Mouse (Mus musculus): ENCODE data around the gene Pramel1. TPM values are rescaled to one million over a fixed set of nuclear protein-coding genes. Genes with fewer than 3 reads are reported as not detected.
"Not testable (repeated sequence)": the region's sequence is repeated elsewhere in the genome, so short reads cannot be mapped to it uniquely, and the experiment has no call there.

Gene Pramel1
- polyA plus RNA-seq (2014; fragmentation: Nextera tagmentation; extraction: Ambion mirVana) = not detected in 2 replicates

DNA sequence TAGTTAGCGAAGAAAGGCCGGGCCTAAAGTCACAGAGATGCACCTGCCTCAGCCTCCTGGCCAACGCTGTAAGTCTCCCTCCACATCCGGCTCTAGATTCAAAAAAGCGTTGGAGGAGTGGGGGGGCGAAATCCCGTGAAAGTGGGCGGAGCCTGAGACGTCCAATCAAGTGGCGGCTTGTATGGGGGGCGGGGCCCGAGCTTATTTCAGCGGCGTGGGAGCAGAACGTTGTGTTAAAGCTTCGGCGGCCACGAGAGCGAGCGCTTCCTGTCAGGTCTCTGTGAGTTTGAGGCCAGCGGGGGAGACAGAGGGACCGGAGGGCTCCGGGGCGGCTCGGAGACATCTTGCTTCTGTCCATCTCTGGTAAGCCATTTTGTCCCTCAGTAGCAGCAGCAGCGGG is at the start of gene Pramel1:
Pramel1 (plus strand) TSS at position 248 of the 400 bp plus-strand sequence.
- no peak within 1 kb of the TSS for H3K27ac ChIP-seq (replicated peaks; ENCODE audit: low read depth, low read length)
- 76% methylated on average over 26 of the region's 26 CpGs for WGBS

DNA sequence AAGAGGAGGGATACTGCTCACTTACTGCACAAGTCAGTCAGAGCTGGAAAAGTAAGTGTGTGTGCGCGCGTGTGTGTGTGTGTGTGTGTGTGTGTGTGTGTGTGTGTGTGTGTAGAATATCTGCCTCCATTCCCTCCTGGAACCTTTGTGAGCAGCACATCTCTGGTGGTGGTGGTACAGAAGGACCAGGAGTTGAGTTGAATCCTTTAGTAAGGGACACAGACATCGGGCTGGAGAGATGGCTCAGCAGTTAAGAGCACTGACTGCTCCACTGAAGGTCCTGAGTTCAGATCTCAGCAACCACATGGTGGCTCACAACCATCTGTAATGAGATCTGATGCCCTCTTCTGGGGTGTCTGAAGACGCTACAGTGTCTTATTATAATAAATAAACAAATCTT is 48.7 kb upstream of the Pramel1 start:
- H3K4me3 ChIP-seq (ENCODE audit: low read depth, low read length); DNase-seq (ENCODE audit: low spot score); H3K27ac ChIP-seq (replicated peaks; ENCODE audit: low read depth, low read length); H3K9ac ChIP-seq (ENCODE audit: low read depth, low read length); H3K9me3 ChIP-seq (ENCODE audit: control insufficient read depth, low read length); H3K4me1 ChIP-seq (ENCODE audit: control insufficient read depth, insufficient read depth, low read length); ATAC-seq (ENCODE audit: low read depth); H3K36me3 ChIP-seq (ENCODE audit: control insufficient read depth, insufficient read depth, low read length); H3K4me2 ChIP-seq (ENCODE audit: low read depth, low read length): not testable (repeated sequence)
- peaks cover 32% of the 10 kb centered on the region for H3K27me3 ChIP-seq (replicated peaks; ENCODE audit: control insufficient read depth, insufficient read depth, low read length)
- WGBS = 85% methylated on average over 5 of the region's 5 CpGs

More for the DNA sequence above, at the start of gene Pramel1:
- Histone ChIP-seq H3K9me3 (ENCODE audit: control insufficient read depth, low read length) (peaks cover 5% of the 10 kb centered on the region; the same call in 1 of the 2 replicates), H3K4me3 (ENCODE audit: low read depth, low read length) (no peak within 1 kb of the TSS), H3K4me1 (ENCODE audit: control insufficient read depth, insufficient read depth, low read length) (no peaks in the 10 kb centered on the region), H3K9ac (ENCODE audit: low read depth, low read length) (no peak within 1 kb of the TSS), H3K36me3 (ENCODE audit: control insufficient read depth, insufficient read depth, low read length) (no peaks in the 10 kb centered on the region), H3K4me2 (ENCODE audit: low read depth, low read length) (no peak within 1 kb of the TSS), H3K27me3 (replicated peaks; ENCODE audit: control insufficient read depth, insufficient read depth, low read length) (no peaks in the 10 kb centered on the region)
- DNase-seq (ENCODE audit: low spot score) (no peak), ATAC-seq (ENCODE audit: low read depth) (no peak)

DNA sequence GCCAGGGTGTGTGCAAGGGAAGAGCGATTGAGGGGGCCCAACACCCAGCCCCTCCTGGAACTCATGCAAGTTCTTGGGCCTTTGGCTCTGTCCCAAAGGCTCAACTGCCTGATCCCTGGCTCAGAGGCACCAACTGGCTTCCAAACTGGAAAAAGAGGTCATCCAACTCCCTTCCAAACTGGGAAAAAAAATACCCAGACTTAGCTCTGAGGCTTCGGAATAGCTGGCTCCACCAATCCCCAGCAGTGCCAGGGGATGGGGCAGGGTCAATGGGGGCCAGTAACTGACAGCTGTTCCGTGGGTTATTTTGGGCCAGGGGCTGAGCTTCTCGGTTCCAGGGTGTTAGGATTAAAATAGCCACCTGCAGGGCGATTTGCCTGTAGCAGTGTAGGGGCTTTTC is 45.5 kb upstream of the Pramel1 start:
- Histone ChIP-seq H3K9ac (ENCODE audit: low read depth, low read length) (no peak overlapping the region), H3K9me3 (ENCODE audit: control insufficient read depth, low read length) (no peaks in the 10 kb centered on the region), H3K4me2 (ENCODE audit: low read depth, low read length) (no peak overlapping the region), H3K27ac (replicated peaks; ENCODE audit: low read depth, low read length) (no peak overlapping the region), H3K4me1 (ENCODE audit: control insufficient read depth, insufficient read depth, low read length) (peaks cover 11% of the 10 kb centered on the region; the same call in 1 of the 2 replicates), H3K4me3 (ENCODE audit: low read depth, low read length) (no peak overlapping the region), H3K27me3 (replicated peaks; ENCODE audit: control insufficient read depth, insufficient read depth, low read length) (peaks cover 57% of the 10 kb centered on the region), H3K36me3 (ENCODE audit: control insufficient read depth, insufficient read depth, low read length) (no peaks in the 10 kb centered on the region)
- DNase-seq (ENCODE audit: low spot score) (peak; percentile 45), ATAC-seq (ENCODE audit: low read depth) (peak; percentile 58)
- 25% methylated on average over 5 of the region's 5 CpGs for WGBS

DNA sequence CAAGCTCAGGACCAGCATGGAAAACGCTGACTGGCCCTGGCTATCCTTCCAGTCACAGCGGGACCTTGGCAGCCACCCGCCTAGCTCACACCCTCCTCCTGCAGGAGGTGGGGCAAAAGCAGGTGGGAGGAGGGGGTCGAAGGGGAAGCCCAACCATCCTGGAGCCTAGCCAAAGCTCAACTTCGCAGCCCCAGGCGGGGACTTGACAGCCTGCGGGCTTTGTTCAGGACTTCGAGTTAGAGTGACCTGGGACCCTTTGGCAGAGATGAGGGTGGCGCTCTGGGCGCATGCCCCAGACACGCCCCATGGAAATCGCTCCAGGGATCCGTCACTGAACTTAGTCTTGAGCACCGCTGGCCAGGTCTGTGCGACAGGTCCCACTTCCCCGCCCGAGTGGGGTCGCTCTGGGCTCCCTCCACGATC is 44.7 kb upstream of the Pramel1 start, which contains the start of gene Lrrc38:
Lrrc38 (plus strand) TSS at position 274 of the 423 bp plus-strand sequence.
- Histone ChIP-seq H3K9ac (ENCODE audit: low read depth, low read length) (peak within 1 kb of the TSS; percentile 59), H3K4me3 (ENCODE audit: low read depth, low read length) (peak within 1 kb of the TSS; percentile 52), H3K9me3 (ENCODE audit: control insufficient read depth, low read length) (no peaks in the 10 kb centered on the region), H3K27me3 (replicated peaks; ENCODE audit: control insufficient read depth, insufficient read depth, low read length) (peaks cover 57% of the 10 kb centered on the region), H3K4me1 (ENCODE audit: control insufficient read depth, insufficient read depth, low read length) (peaks cover 11% of the 10 kb centered on the region; the same call in 1 of the 2 replicates), H3K4me2 (ENCODE audit: low read depth, low read length) (peak within 1 kb of the TSS; percentile 95), H3K27ac (replicated peaks; ENCODE audit: low read depth, low read length) (no peak within 1 kb of the TSS), H3K36me3 (ENCODE audit: control insufficient read depth, insufficient read depth, low read length) (no peaks in the 10 kb centered on the region)
- peak; percentile 56 for DNase-seq (ENCODE audit: low spot score)
- ATAC-seq (ENCODE audit: low read depth) = peak; percentile 42; the same call in 1 of the 2 replicates
- WGBS = 0% methylated on average over 17 of the region's 19 CpGs

DNA sequence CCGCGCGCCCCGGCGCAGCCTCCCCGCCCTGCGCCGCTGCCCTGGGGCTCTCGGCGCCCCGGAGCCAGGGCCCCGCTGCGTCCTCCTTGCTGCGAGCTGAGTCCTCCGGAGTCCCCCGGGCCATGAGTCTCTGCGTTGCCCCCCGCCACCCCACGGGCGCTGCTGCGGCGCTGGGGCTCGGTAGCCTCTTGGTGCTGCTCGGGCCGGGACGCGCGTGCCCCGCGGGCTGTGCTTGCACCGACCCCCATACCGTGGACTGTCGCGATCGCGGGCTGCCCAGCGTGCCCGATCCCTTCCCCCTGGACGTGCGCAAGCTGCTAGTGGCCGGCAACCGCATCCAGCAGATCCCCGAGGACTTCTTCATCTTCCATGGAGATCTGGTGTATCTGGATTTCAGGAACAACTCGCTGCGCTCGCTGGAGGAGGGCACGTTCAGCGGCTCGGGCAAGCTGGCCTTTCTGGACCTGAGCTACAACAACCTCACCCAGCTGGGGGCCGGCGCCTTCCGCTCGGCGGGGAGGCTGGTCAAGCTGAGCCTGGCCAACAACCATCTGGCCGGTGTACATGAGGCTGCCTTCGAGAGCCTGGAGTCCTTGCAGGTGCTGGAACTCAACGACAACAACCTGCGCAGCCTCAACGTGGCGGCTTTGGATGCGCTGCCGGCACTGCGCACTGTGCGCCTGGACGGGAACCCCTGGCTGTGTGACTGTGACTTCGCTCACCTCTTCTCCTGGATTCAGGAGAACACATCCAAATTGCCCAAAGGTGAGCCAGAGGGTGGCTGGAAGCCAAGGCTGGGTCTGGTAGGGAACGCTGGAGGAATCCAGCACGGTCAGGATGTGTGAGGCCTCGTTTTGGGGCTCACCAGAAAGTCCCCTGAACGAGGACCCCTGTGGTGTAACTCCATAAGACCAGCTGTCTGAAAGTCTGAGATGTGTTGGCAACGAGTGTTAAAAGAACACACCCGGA is 43.9 kb upstream of the Pramel1 start:
- Histone ChIP-seq H3K9me3 (ENCODE audit: control insufficient read depth, low read length) (no peaks in the 10 kb centered on the region), H3K4me3 (ENCODE audit: low read depth, low read length) (peak overlapping the region; percentile 52), H3K4me1 (ENCODE audit: control insufficient read depth, insufficient read depth, low read length) (peaks cover 11% of the 10 kb centered on the region; the same call in 1 of the 2 replicates), H3K27me3 (replicated peaks; ENCODE audit: control insufficient read depth, insufficient read depth, low read length) (peaks cover 57% of the 10 kb centered on the region), H3K36me3 (ENCODE audit: control insufficient read depth, insufficient read depth, low read length) (no peaks in the 10 kb centered on the region), H3K27ac (replicated peaks; ENCODE audit: low read depth, low read length) (no peak overlapping the region), H3K4me2 (ENCODE audit: low read depth, low read length) (peak overlapping the region; percentile 95), H3K9ac (ENCODE audit: low read depth, low read length) (peak overlapping the region; percentile 59)
- ATAC-seq (ENCODE audit: low read depth) (peak; percentile 26; the same call in 1 of the 2 replicates), DNase-seq (ENCODE audit: low spot score) (no peak)
- 3% methylated on average over 60 of the region's 72 CpGs for WGBS

DNA sequence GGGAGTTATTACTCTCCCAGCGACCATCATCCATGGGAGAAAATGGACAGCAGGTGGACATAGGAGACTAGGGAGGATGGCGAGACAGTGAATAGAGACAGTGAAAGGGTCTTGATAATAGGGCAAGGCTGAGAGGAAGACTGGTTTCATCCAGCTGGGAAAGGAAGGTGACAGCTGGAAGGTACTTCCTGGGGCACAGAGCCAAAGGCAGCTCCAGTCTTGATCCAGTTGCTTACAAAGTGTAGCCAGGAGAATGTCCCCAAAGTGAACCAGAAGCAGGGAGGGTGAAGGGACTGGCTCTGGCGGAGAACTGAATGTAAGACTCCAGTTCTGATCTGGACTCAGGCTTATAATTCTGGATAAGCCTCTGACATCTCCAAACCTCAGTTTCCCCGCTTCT is 41.9 kb upstream of the Pramel1 start:
- Histone ChIP-seq H3K4me1 (ENCODE audit: control insufficient read depth, insufficient read depth, low read length) (peaks cover 11% of the 10 kb centered on the region; the same call in 1 of the 2 replicates), H3K27ac (replicated peaks; ENCODE audit: low read depth, low read length) (no peak overlapping the region), H3K9ac (ENCODE audit: low read depth, low read length) (no peak overlapping the region), H3K9me3 (ENCODE audit: control insufficient read depth, low read length) (no peaks in the 10 kb centered on the region), H3K27me3 (replicated peaks; ENCODE audit: control insufficient read depth, insufficient read depth, low read length) (peaks cover 57% of the 10 kb centered on the region), H3K36me3 (ENCODE audit: control insufficient read depth, insufficient read depth, low read length) (no peaks in the 10 kb centered on the region), H3K4me3 (ENCODE audit: low read depth, low read length) (no peak overlapping the region), H3K4me2 (ENCODE audit: low read depth, low read length) (no peak overlapping the region)
- WGBS = 72% methylated on average over 4 of the region's 4 CpGs
- no peak for DNase-seq (ENCODE audit: low spot score)
- ATAC-seq (ENCODE audit: low read depth) = no peak

DNA sequence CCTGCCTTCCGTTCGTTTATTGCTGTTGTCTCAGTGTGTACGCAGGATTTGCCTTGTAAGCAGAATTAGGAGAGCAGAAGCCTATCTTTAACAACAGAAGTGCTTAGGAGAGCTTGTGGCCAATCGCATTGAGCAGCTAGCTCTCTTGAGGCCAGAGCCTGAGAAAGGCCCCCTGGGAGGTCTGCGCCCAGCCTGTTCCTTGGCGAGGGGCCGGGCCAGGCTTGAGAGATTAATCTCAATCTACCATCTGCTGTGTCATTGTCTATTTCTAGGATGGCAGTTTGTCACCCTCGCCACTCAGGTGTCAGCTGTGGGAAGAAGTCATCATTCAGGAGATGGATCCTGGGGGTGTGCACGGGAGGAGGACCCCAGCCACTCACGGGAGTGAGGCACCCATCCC is 32.7 kb upstream of the Pramel1 start:
- ATAC-seq (ENCODE audit: low read depth) (no peak), DNase-seq (ENCODE audit: low spot score) (peak; percentile 16)
- Histone ChIP-seq H3K9ac (ENCODE audit: low read depth, low read length) (no peak overlapping the region), H3K4me1 (ENCODE audit: control insufficient read depth, insufficient read depth, low read length) (no peaks in the 10 kb centered on the region), H3K27ac (replicated peaks; ENCODE audit: low read depth, low read length) (no peak overlapping the region), H3K27me3 (replicated peaks; ENCODE audit: control insufficient read depth, insufficient read depth, low read length) (no peaks in the 10 kb centered on the region), H3K4me3 (ENCODE audit: low read depth, low read length) (no peak overlapping the region), H3K36me3 (ENCODE audit: control insufficient read depth, insufficient read depth, low read length) (no peaks in the 10 kb centered on the region), H3K4me2 (ENCODE audit: low read depth, low read length) (no peak overlapping the region), H3K9me3 (ENCODE audit: control insufficient read depth, low read length) (no peaks in the 10 kb centered on the region)
- 78% methylated on average over 10 of the region's 10 CpGs for WGBS

DNA sequence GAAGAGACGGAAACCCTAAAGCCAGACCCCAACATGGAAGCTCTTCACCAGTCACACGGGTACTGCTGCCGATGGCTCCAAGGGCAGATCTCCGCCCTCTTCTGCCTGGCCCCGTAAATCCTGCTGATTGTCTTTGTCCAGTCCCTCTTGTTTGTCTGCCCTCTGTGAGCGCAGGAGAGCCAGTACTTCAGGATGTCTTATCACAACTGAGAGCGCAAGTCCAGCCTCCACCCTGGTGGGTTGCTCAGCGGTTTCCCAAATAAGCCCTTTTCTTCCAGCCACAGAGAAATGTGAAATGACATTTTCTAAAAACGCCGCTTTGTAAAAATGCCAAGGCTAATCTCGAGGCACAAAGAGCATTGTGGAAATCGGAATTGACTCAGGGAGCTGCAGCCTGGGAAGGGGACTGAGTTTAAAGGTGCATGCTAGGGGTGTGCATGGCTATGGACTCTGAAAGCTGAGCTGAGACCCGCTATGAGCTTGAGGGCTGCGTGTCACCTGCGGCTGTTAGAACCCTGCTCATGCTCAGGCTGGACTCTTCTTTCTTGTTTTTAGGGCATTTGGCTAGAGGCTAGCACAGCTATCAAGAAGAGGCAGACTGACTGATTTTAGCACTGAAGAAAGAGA is 27.7 kb upstream of the Pramel1 start:
- Histone ChIP-seq H3K4me2 (ENCODE audit: low read depth, low read length) (no peak overlapping the region), H3K36me3 (ENCODE audit: control insufficient read depth, insufficient read depth, low read length) (no peaks in the 10 kb centered on the region), H3K9me3 (ENCODE audit: control insufficient read depth, low read length) (no peaks in the 10 kb centered on the region), H3K27ac (replicated peaks; ENCODE audit: low read depth, low read length) (no peak overlapping the region), H3K27me3 (replicated peaks; ENCODE audit: control insufficient read depth, insufficient read depth, low read length) (no peaks in the 10 kb centered on the region), H3K9ac (ENCODE audit: low read depth, low read length) (no peak overlapping the region), H3K4me3 (ENCODE audit: low read depth, low read length) (no peak overlapping the region), H3K4me1 (ENCODE audit: control insufficient read depth, insufficient read depth, low read length) (no peaks in the 10 kb centered on the region)
- 53% methylated on average over 15 of the region's 15 CpGs for WGBS
- no peak for ATAC-seq (ENCODE audit: low read depth)
- DNase-seq (ENCODE audit: low spot score) = peak; percentile 33
